Mouse (Mus musculus): Measurements from ENCODE around the gene Kcnh8.

DNA sequence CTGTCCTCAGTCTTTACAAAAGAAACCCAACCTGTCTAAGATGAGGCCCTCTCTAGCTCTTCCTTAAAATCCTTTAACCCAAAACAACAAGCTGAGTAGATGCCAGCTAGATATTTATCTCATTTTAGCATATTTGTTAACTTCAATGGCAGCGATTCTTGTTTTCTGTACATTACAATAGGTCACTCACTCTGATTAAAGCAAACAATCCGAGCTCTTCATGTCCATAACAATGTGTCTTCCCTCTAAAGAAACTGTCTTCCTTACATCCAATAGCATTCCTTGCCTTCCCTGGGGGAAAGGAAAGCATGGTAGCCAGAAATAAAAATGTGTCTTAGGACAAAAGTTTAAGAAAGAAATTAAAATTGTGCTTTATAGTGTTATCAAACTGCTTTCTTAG is 126.3 kb downstream of the Kcnh8 start:
- TF ChIP-seq CTCF (IDR thresholded peaks at IDR 0.05; ENCODE audit: control insufficient read depth, insufficient read depth, insufficient replicate concordance, low read depth, low read length) (no peak), POLR2A (IDR thresholded peaks at IDR 0.05; ENCODE audit: control insufficient read depth, low read depth, low read length) (no peak)

All from testis, adult 2 months (tissue).